Mouse (Mus musculus) spleen, adult 12 weeks (tissue): Measurements from ENCODE around the gene Lix1l.

Experiments used
- DNase-seq: peaks from one replicate; pipeline ENCODE4 v3.0.0; 2022; ENCODE audit warnings: low spot score

Lix1l gene

GRCm38 (mm10) chr3:96675690-96676089, 74.7 kb downstream of the Lix1l start:
- DNase-seq: no peak
